Mouse (Mus musculus): ENCODE data around the gene Cep112. TPM values are rescaled to one million over a fixed set of nuclear protein-coding genes. Genes with fewer than 3 reads are reported as not detected.

Cep112 gene
- polyA plus RNA-seq, 1 experiment: 17.0 TPM

GRCm38 (mm10) chr11:108798398-108798797, 373.4 kb downstream of the Cep112 start:
- Histone ChIP-seq H3K4me3 (ENCODE audit: low read depth, low read length) (no peak overlapping the region), H3K27ac (ENCODE audit: insufficient read depth, low read length) (no peak overlapping the region), H3K27me3 (ENCODE audit: control insufficient read depth, insufficient read depth, low read length, poor library complexity, severe bottlenecking) (no peaks in the 10 kb centered on the region; the same call in 1 of the 2 replicates), H3K4me1 (ENCODE audit: control insufficient read depth, insufficient read depth, low read length) (no peaks in the 10 kb centered on the region), H3K9ac (ENCODE audit: low read depth, poor library complexity, severe bottlenecking) (no peak overlapping the region), H3K36me3 (ENCODE audit: control insufficient read depth, insufficient read depth, low read length, poor library complexity, severe bottlenecking) (no peaks in the 10 kb centered on the region), H3K9me3 (replicated peaks; ENCODE audit: control insufficient read depth, insufficient read depth, low read length, poor library complexity, severe bottlenecking) (no peaks in the 10 kb centered on the region)
- TF ChIP-seq EP300 (IDR thresholded peaks at IDR 0.05; ENCODE audit: insufficient read depth, low read depth, low read length): no peak
- TF ChIP-seq CTCF (IDR thresholded peaks at IDR 0.05; ENCODE audit: low read depth, low read length): no peak
- TF ChIP-seq POLR2A (IDR thresholded peaks at IDR 0.05; ENCODE audit: insufficient read depth, low read length): no peak

DNA sequence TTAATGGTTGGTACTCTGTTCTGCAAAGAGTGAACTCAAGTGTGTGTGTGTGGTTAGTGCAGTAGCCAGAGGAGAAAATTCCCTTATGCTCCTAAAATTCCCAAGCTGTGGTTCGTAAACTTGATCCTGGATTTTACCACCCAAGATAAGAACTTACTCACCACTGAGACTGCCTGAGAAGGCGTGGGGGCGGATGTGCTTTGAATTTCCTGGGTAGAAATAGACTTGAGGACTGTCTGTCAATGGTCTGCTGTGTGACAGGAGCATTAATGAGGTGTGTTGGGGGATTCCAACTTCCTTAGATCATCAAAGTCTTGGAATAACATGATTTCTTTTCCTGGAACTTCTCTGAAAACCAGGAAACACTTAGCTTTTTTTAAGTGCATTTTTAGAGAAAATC, 374.7 kb downstream of the Cep112 start:
- no peaks in the 10 kb centered on the region for H3K36me3 ChIP-seq (ENCODE audit: control insufficient read depth, insufficient read depth, low read length, poor library complexity, severe bottlenecking)
- no peaks in the 10 kb centered on the region for H3K9me3 ChIP-seq (replicated peaks; ENCODE audit: control insufficient read depth, insufficient read depth, low read length, poor library complexity, severe bottlenecking)
- H3K9ac ChIP-seq (ENCODE audit: low read depth, poor library complexity, severe bottlenecking): no peak overlapping the region
- no peaks in the 10 kb centered on the region for H3K4me1 ChIP-seq (ENCODE audit: control insufficient read depth, insufficient read depth, low read length)
- H3K4me3 ChIP-seq (ENCODE audit: low read depth, low read length): no peak overlapping the region
- H3K27me3 ChIP-seq (ENCODE audit: control insufficient read depth, insufficient read depth, low read length, poor library complexity, severe bottlenecking): no peaks in the 10 kb centered on the region; the same call in 1 of the 2 replicates
- H3K27ac ChIP-seq (ENCODE audit: insufficient read depth, low read length): no peak overlapping the region
- no peak for TF ChIP-seq CTCF (IDR thresholded peaks at IDR 0.05; ENCODE audit: low read depth, low read length)
- TF ChIP-seq POLR2A (IDR thresholded peaks at IDR 0.05; ENCODE audit: insufficient read depth, low read length): no peak
- no peak for TF ChIP-seq EP300 (IDR thresholded peaks at IDR 0.05; ENCODE audit: insufficient read depth, low read depth, low read length)

- Histone ChIP-seq H3K27me3 (ENCODE audit: control insufficient read depth, insufficient read depth, low read length, poor library complexity, severe bottlenecking) (no peaks in the 10 kb centered on the region; the same call in 1 of the 2 replicates), H3K4me3 (ENCODE audit: low read depth, low read length) (no peak overlapping the region), H3K9ac (ENCODE audit: low read depth, poor library complexity, severe bottlenecking) (no peak overlapping the region), H3K36me3 (ENCODE audit: control insufficient read depth, insufficient read depth, low read length, poor library complexity, severe bottlenecking) (no peaks in the 10 kb centered on the region), H3K9me3 (replicated peaks; ENCODE audit: control insufficient read depth, insufficient read depth, low read length, poor library complexity, severe bottlenecking) (no peaks in the 10 kb centered on the region), H3K27ac (ENCODE audit: insufficient read depth, low read length) (no peak overlapping the region), H3K4me1 (ENCODE audit: control insufficient read depth, insufficient read depth, low read length) (no peaks in the 10 kb centered on the region)
- TF ChIP-seq POLR2A (IDR thresholded peaks at IDR 0.05; ENCODE audit: insufficient read depth, low read length): no peak
Observed at GRCm38 (mm10) chr11:108804030-108804429, 379.0 kb downstream of the Cep112 start.

- TF ChIP-seq POLR2A (IDR thresholded peaks at IDR 0.05; ENCODE audit: insufficient read depth, low read length) (no peak), CTCF (IDR thresholded peaks at IDR 0.05; ENCODE audit: low read depth, low read length) (no peak), EP300 (IDR thresholded peaks at IDR 0.05; ENCODE audit: insufficient read depth, low read depth, low read length) (no peak)
- no peaks in the 10 kb centered on the region for H3K36me3 ChIP-seq (ENCODE audit: control insufficient read depth, insufficient read depth, low read length, poor library complexity, severe bottlenecking)
- no peak overlapping the region for H3K27ac ChIP-seq (ENCODE audit: insufficient read depth, low read length)
- H3K9ac ChIP-seq (ENCODE audit: low read depth, poor library complexity, severe bottlenecking): no peak overlapping the region
- H3K4me1 ChIP-seq (ENCODE audit: control insufficient read depth, insufficient read depth, low read length): no peaks in the 10 kb centered on the region
- no peak overlapping the region for H3K4me3 ChIP-seq (ENCODE audit: low read depth, low read length)
- no peaks in the 10 kb centered on the region; the same call in 1 of the 2 replicates for H3K27me3 ChIP-seq (ENCODE audit: control insufficient read depth, insufficient read depth, low read length, poor library complexity, severe bottlenecking)
- H3K9me3 ChIP-seq (replicated peaks; ENCODE audit: control insufficient read depth, insufficient read depth, low read length, poor library complexity, severe bottlenecking): no peaks in the 10 kb centered on the region
Observed at GRCm38 (mm10) chr11:108805947-108806346, 381.0 kb downstream of the Cep112 start.

- Histone ChIP-seq H3K9ac (ENCODE audit: low read depth, poor library complexity, severe bottlenecking) (no peak overlapping the region), H3K4me1 (ENCODE audit: control insufficient read depth, insufficient read depth, low read length) (no peaks in the 10 kb centered on the region), H3K4me3 (ENCODE audit: low read depth, low read length) (no peak overlapping the region), H3K36me3 (ENCODE audit: control insufficient read depth, insufficient read depth, low read length, poor library complexity, severe bottlenecking) (no peaks in the 10 kb centered on the region), H3K27me3 (ENCODE audit: control insufficient read depth, insufficient read depth, low read length, poor library complexity, severe bottlenecking) (no peaks in the 10 kb centered on the region), H3K9me3 (replicated peaks; ENCODE audit: control insufficient read depth, insufficient read depth, low read length, poor library complexity, severe bottlenecking) (no peaks in the 10 kb centered on the region), H3K27ac (ENCODE audit: insufficient read depth, low read length) (no peak overlapping the region)
- TF ChIP-seq CTCF (IDR thresholded peaks at IDR 0.05; ENCODE audit: low read depth, low read length) (no peak), POLR2A (IDR thresholded peaks at IDR 0.05; ENCODE audit: insufficient read depth, low read length) (no peak), EP300 (IDR thresholded peaks at IDR 0.05; ENCODE audit: insufficient read depth, low read depth, low read length) (no peak)
Observed at GRCm38 (mm10) chr11:108809626-108810025, 384.6 kb downstream of the Cep112 start.

DNA sequence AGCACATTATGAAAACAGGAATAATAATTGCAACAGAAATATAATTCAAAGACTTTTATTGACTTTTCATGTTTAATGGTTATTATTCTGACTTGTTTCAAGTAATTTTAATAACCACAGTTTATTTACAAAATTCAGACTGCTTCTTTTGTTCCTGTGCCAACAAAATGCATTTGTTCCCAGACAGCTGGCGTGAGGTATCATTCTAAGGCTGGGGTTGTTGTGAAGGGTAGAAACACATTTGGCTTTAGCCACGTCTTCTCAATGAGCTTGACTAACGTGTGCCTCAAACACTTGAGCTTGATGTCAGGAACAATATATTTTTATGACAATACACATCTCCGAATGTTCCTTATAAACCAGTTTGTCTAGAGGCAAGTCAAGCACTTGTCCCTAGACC, 396.8 kb downstream of the Cep112 start:
- Histone ChIP-seq H3K9me3 (replicated peaks; ENCODE audit: control insufficient read depth, insufficient read depth, low read length, poor library complexity, severe bottlenecking) (peaks cover 20% of the 10 kb centered on the region), H3K4me3 (ENCODE audit: low read depth, low read length) (no peak overlapping the region), H3K36me3 (ENCODE audit: control insufficient read depth, insufficient read depth, low read length, poor library complexity, severe bottlenecking) (no peaks in the 10 kb centered on the region), H3K27ac (ENCODE audit: insufficient read depth, low read length) (no peak overlapping the region), H3K9ac (ENCODE audit: low read depth, poor library complexity, severe bottlenecking) (no peak overlapping the region), H3K27me3 (ENCODE audit: control insufficient read depth, insufficient read depth, low read length, poor library complexity, severe bottlenecking) (no peaks in the 10 kb centered on the region), H3K4me1 (ENCODE audit: control insufficient read depth, insufficient read depth, low read length) (no peaks in the 10 kb centered on the region)
- no peak for TF ChIP-seq POLR2A (IDR thresholded peaks at IDR 0.05; ENCODE audit: insufficient read depth, low read length)
- no peak for TF ChIP-seq EP300 (IDR thresholded peaks at IDR 0.05; ENCODE audit: insufficient read depth, low read depth, low read length)
- no peak for TF ChIP-seq CTCF (IDR thresholded peaks at IDR 0.05; ENCODE audit: low read depth, low read length)

Measured in ES-Bruce4 (cell line).